Mouse (Mus musculus) retina, postnatal 1 day (tissue): ENCODE measurements at regions not wholly inside any gene's neighbourhood (a gene's known extent, or its start where the extent isn't known, plus 50 kb on each side); places are given as distances from the start of the nearest gene placed in this dataset.

Experiments
- DNase-seq: peaks from one replicate; pipeline ENCODE4 v3.0.0-alpha.2; 2012

GRCm38 (mm10) chr3:60934492-60934891 lies 68.1 kb upstream of the P2ry1 start:
- DNase-seq = no peak

GRCm38 (mm10) chr3:60941451-60941850 lies 61.1 kb upstream of the P2ry1 start:
- DNase-seq = no peak

- no peak for DNase-seq
These were observed 53.7 kb upstream of the P2ry1 start for GRCm38 (mm10) chr3:60948897-60949296.
